Mouse (Mus musculus) c-Kit-positive CD71-negative TER-119-negative erythroid progenitor cells, embryonic 14.5 days (primary cell): ENCODE results near the gene Slc35g3.

Experiments used
- DNase-seq: peaks from one replicate; pipeline ENCODE4 v3.0.0-alpha.2; 2013; ENCODE audit warnings: low read depth

Slc35g3 gene

DNA sequence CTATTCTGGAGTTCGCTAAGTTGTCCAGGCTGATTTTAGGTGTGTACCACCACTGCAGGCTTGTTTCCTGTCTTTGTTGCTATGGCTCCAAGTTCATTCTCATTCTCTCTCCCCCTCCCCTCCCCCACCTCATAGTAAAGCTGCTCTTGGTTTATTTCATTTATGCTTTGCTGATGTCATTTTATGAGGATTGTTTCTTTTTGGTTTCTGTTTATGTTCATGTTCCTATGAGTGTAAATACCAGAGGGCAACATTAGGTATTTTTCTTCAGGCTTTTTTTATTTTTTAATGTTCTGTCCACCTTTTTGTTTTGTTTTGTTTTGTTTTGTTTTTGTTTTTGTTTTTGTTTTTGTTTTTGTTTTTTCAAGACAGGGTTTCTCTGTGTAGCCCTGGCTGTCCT, at the start of gene Slc35g3:
Gene Slc35g3, minus strand, starts transcription at position 101 of the 400 bp plus-strand sequence.
- DNase-seq: no peak

DNA sequence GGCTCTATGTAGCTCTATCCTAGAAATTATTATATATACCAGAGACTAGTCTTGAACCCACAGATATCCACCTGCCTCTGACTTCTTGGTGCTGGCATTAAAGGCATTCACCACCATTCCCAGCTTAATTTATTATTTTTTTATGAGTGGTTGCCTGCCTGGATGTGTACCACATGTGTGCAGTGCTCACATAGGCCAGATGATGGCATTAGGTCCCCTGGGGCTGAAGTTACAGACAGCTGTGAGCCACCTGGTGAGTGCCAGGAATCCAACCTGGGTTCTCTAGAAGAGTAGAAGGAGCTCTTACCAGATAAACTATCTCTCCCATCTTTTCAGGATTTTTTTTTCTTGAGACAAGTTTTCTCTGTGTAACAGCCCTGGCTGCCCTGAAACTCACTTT, 48.5 kb upstream of the Slc35g3 start:
- DNase-seq: no peak

DNA sequence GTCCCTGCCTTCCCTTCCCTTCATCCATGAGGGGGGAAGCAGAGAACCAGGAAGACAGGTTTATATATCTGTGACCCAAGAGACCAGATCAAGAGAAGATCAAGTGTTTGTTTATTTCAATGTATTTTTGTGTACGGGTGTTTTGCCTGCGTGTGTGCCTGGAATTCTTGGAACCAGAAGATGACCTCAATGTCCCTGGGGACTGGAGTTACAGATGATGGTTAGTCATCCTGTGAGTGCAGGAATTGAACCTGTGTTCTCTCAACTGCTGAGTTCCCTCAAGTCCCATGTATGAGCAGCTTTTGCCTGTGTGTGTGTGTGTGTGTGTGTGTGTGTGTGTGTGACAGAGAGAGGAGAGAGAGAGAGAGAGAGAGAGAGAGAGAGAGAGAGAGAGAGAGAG, 45.9 kb upstream of the Slc35g3 start:
- DNase-seq: no peak

DNA sequence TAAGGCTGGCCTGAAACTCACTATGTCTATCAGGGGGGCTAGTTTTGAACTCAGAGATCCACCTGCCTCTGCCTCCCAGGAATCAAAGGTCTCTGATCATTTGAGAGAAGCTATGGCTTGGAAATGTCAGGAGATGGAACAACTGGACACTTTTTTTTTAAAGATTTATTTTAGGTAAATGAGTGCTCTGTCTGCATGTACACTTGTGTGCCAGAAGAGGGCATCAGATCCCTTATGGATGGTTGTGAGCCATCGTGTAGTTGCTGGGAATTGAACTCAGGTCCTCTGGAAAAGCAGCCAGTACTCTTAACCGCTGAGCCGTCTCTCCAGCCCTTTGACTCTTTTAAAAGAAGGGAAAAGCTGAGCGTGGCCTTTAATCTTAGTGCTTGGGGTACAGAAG, 44.6 kb upstream of the Slc35g3 start:
- DNase-seq: no peak

DNA sequence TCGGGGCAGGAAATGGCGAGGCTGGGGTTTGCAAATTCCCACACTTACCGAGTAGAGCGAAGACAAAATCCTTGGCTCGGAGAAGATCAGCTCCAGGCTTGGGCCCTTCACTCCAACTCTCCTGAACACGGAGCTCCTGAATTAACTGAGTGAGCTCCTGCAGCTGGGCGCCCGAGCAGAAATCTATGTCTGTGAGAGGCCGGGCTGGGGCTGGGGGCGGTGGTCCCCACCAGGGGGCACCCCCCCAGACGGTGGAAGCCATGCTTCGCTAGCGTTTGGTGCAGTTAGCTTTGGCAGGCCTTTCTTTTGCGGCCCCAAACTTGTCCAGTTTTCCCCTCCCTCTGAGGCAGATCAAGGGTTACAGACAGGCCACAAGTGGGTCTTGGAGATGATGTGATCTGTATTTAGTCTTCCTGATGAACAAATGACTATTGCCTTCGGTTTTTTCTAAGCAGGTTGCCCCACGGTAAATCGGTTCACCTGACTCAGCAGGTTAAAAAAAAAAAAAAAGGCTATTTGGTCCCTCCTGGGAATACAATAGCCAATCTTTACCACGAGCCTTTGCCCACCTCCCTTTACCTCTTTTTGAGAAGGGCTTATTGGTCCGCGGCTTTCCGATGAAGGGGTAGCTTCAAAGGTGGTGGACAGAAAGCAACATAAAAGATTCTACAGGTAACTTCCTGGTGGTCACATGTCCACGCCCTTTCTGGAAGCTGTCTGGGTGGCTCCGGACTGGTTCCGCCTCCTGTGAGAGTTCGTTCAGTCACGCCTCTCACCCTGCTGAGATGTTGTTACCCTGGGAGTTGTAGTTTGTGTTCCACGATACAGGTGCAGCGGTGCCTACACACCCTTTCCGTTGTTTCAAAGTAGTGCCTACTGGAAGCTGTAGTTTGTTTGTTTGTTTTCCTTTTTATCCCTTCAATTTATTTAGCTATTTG, 43.5 kb upstream of the Slc35g3 start, which contains the start of gene Tmem102:
Gene Tmem102, minus strand, starts transcription at position 653 of the 938 bp plus-strand sequence.
- DNase-seq: no peak

DNA sequence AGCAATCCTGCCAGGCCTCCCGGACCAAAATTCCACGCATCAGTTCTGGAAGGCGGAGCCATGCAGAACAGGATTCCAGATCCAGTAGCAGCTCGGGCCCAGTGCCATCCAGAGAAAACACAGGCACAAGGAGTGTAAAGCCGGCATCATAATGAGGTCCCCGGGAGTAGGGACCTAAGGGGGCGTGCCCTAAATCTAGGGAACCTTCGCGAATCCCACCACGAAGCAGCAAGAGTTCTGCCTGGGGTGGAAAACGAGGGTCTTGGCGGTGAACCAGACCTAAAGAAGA, 42.8 kb upstream of the Slc35g3 start:
- no peak for DNase-seq

DNA sequence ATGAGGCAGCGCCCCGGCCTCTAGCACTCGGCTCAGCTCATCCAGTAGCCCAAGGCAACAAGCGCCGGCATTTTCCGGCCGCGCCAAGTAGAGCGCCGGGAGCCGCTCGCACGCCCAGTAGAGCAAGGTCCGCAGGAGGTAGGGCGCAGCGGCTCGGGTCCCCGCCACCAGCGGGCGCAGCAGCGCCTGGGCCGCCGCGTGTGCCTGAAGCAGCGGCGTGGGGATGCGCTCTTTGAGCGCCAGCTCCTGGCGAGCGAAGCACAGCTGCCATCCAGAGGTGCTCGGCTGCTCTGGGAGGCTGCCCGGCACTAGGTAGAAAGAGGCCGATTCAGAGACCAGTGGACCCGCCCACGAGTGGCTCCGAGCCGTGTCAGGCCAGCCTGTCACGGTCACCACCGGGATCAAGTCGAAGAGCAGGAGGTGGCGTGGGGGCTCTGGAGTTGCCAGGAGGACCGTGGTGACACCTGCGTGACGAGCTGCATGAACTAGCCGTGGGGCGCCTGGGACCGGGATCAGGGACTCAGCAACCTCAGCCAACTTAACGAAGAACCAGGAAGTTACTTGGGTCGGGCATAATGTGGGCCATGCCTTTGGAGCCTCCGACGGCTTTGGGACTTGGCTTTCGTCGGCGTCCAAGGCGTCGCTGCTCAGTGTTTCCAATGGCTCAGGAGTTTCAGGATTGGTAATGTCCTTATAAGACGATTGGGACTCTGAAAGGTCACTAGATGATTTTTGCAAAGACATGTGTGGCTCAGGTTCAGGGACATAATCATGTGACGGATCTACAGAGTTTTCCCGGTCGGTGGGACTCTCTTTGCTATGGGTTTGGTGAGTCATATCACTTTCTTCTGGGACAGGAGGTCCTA, 42.3 kb upstream of the Slc35g3 start:
- DNase-seq: peak; percentile 56

DNA sequence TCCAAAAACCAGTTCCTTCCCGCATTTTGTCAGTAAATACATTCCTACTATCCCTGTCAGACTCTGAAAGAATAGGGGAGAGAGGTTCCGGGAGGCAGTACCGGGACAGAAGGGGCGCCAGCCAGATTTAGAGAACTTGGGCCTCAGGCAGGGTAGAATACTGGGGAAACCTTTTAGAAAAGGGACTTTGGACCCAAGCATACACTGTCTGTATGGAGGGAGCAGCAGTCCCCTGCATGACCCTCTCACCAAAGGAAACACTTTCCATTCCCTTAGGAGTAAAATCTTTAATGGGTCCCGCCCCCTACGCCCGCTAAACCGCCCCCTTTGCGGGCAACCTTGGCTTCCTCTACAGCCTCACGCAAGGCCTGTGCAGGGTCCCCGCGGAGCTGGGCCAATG, 41.6 kb upstream of the Slc35g3 start:
- DNase-seq: no peak

DNA sequence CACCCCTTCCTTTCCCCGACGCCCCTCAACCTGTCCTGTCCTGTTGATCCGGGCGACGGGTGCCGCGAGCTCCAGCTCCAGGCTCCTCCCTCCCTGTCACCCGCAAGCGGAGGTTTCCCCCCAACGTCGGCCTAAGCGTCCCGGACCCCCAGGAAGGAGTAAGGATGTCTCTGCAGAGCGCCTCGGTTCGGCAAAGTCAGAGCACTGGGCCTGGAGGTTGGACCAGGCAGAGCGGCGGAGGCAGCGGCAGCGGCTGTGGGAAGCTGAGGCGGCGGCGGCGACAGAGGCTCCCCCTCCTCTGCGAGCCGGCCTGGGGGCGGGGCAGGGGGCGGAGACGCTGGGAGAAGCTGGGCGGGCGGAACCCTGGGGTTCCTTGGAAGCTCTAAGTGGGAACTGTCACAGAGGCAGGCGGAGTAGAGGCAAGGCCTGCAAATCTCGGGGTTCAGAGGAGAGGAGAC, 40.9 kb upstream of the Slc35g3 start:
- no peak for DNase-seq

DNA sequence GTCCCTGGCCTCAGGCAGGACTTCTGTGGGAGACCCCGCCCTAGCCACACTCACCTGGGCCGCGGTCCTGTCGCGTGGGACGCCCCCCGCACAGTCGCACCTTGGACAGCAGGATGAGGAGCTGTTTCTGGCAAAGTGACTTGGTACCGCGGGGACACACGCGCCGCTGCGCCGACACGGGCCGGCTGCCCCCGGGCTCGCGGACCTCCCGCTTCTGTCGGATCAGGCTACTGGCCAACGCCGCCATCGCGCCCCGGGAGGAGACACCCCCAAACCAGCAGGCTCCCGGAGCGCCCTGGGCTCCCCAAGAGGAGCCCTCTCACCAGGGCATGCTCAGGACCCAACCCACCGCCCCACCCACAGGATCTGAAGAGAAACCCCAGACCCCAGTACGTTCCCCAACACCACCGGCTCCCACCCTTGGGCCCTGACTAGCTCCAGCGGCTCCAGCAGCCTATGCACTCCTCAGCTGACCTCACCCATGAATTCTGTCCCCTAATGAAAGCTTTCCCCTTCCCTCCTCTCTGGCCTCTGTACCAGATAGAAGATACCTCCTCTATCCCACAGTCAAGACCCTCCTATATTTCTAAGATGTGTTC, 39.7 kb upstream of the Slc35g3 start, which contains the start of gene Fgf11:
Gene Fgf11, minus strand, starts transcription at position 479 of the 599 bp plus-strand sequence.
- no peak for DNase-seq

DNA sequence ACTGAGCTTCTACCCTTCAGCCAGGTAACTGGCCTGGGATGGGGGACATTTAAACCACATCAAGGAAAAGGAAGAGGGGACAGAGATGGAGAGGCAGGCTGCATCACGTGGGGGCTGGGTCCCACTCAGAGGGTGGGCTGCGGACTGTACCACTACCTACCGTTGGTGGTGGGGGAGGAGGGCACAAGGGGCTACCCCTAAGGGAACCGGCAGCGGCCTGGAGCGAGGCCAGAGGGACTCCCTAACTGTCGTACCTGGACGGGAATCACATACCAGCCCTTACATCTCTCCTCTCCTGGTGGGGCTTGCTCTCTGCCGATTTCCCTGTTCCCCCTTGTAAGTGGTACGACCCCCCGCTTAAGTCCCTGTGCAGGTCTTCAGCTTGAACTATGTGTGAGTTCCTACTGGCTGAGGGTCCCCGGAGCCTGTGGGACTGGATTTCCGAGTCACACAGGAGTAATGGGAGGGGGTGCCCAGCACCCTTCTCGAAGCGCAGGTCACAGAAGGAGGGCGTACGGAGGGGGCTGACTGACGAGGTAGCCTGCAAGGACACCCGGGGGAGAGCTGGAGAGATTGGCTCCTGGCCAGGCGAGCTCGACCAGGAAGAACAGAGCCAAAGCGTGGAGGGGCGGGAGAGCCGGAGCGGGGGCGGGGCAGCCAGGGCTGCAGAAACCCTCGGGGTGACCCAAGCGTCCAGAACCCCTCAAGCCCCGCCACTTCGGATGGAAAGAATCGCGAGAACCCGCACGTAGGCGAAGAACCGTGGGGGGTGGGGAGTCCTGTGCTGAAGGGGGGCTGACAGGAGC, 38.8 kb upstream of the Slc35g3 start:
- DNase-seq: no peak

DNA sequence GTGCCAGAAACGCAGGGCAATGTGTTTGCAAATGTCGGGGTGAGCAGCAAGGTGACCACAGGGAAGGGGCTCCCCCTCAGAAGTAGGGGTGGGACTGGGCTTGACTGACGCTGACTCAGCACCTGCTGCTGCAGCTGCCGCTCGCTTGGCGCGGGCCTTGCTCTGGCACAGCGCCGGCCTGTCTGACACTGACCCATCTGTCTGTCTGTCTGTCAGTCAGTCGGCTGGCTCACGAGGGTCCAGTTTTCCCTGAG, 38.3 kb upstream of the Slc35g3 start:
- no peak for DNase-seq

DNA sequence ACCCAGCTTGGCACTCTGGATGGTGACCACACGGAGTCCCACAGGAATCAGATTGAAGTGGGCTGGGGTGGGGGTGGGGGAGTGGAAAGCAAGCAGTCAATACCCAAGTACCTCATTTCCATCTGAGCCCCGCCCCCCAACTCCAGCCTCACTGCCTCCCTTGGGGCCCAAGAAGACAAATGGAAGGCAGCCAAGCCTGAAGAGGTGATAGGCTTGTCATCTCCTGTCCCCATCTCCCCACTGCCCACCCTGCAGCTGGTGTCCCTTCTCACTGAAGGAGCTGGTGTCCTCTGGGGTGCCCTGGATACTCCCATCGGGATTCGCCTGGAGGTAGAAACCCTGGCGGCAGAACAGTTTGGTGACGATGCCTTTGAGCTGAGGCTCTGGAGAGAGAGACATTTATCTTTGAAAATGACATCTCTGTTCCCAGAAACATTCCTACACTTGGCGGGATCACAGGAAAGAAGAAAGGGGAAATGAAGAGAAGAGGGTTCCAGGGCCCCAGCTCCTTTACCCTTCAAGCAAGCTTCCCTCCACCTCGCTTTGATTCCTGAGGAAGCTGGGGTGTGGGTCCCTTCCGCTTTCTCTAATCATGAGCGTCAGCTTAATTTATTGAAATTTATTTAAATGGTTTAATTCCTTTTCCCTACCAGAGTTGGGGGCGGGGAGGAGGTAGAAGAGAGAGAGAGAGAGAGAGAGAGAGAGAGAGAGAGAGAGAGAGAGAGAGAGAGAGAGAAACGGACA, 37.8 kb upstream of the Slc35g3 start:
- DNase-seq: no peak

DNA sequence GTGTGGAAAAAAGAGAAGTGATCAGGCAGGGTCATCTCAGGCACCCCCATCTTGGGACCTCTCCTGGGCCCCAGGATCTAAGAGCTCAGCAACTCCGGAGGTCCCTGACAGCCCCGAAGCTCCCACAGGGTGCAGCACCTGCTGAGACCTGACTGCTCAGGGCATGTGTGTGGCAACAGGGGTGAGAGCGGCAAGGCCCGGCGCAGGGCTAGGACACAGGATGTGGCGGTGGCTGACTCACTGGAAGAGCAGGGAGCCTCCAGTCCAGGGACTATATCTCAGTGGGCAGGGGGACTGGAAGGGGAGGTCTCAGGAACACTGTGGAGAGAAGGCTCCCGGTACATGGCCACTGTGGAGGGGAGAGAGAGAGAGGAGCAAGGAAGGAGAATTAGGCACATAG, 36.2 kb upstream of the Slc35g3 start:
- DNase-seq: no peak

DNA sequence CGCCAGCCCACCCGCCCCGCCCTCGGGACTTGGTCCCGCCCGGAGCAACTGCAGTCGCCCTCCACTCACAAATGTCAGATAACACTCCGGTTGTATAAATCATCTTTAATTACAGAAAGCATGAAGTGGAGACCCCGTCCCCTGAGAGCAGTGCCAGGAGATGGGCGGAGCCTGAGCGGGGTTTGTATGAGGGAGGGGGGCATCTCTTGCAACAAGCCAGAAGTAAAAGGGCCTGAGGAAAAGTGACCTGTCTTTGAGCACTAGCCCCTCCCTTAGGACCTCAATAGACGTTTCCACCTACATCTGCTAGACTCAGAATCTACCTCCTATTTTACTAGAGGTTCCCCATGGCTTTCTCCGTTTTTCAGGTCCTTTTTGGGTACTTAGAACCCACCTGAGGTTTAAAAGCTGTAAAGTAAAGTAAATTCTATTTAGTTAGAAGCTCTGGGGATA, 34.2 kb upstream of the Slc35g3 start:
- no peak for DNase-seq

DNA sequence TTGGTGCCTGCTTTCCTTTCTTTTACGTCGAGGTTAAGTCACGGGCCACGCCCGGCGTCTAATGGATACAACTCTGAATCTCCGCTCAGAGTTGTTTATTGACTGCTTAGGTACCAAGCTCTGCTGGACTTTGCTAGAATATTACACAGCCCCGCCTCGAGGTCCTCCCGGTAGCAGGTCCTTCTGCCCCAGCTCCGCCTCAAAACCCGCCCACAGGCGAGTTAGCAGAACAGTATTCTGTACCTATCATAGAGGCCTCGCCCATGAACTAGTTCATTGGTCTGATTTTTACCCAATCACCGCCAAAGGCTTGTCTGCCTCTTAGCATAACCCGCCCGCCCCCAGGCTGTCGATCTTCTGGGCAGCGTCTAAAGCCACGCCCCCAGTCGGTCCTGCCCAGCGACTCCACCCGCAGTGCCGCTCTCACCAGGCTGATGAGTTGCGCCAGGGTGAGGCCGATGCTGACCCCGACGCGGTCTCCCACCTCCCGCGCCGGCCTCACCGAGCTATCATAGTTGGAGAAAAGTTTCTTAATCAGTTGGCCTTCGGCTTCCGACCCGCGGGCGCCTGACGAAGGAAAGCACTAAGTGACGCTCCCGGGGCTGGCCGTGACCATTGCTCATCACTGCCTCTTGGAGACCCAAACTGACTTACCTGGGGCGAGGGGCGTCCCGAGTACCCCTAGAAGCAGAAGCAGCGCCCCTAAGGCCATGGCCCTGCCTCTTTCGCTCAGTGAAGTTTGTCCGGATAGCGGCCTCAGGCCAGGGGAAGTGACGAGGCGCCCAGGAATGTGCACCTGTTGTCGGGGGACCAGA, 33.6 kb upstream of the Slc35g3 start, which contains the start of gene Chrnb1:
Gene Chrnb1, minus strand, starts transcription at position 776 of the 815 bp plus-strand sequence.
- peak; percentile 89 for DNase-seq

DNA sequence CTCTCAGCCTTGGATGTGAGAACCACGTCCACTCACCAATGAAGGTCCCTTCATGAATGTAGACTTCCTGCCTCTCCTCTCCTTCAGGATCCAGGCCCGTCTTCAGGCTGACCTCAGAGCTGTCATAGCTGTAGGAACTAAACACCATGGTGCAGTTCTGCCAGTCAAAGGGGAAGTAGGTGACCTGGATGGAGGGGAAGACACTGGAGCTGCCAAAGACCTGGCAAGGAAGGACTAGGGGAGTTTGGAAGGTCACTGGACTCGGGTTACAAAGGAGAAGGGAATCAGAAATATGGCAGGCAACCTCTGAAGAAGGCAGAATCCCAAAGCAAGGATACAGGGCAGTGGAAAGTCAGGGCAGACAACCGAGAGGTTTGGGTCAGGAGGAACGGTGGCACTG, 31.7 kb upstream of the Slc35g3 start:
- DNase-seq: no peak

DNA sequence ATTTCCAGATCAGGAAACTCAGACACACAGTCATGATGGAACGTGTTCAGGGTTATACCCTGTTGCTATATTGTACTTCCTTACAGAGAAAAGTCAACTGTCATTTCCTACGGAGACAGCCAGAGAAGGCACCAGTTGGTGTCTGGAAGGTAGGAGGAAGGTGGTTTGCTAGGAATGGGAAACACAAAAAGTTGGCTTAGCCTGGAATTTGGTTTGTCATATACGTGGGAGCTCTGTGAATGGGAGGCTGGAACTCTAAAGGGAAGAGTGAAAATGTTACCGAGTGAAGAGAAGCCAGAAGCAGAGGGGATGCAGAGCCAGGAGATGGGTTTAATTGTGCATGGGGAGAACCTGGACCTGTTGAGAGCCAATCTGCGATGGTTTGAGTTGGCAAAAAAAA, 29.7 kb upstream of the Slc35g3 start:
- DNase-seq: no peak

DNA sequence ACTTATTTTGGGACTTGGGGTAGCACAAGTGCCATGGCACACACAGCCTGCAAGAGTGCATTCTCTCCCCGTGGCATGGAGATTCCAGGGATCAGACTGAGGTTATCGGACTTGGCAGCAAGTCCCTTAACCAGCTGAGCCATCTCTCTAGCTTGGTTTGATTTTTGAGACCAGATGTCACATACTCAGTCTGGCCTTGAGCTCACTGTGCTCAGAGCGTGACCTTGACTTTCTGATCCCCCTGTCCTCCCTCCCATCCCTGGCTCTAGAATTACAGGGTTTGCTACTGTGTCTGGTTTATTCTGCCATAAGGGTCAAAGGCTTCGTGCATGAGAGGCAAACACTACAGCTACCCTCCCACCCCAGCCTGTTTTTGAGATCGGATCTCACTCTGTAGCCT, 27.7 kb upstream of the Slc35g3 start:
- DNase-seq: no peak

DNA sequence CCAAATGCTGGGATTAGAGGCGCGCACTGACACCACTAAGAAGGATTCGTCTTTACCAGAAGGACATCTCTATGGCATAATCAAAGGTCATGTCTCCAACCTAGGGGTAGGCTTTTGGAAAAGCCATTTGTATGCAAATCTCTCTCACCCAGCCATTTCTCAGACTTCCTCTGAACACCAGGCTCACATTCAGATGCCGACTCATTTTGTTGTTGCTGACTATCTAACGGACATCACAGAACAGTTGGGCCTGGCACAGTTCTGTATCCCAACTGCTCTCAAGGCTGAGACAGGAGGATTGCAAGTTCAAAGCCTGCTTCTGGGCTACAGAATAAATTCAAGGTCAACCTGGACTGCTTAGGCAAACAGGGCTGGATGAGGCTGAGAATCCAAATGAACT, 25.5 kb upstream of the Slc35g3 start:
- DNase-seq: no peak
